Mouse (Mus musculus): Measurements from ENCODE around the gene 9230102O04Rik. TPM values are rescaled to one million over a fixed set of nuclear protein-coding genes. Genes with fewer than 3 reads are reported as not detected.
A peak's percentile ranks its signal among the peaks of the same experiment; 100 is the strongest.

The 9230102O04Rik gene
- polyA plus RNA-seq, 1 experiment from 2014 or later, result not detected

DNA sequence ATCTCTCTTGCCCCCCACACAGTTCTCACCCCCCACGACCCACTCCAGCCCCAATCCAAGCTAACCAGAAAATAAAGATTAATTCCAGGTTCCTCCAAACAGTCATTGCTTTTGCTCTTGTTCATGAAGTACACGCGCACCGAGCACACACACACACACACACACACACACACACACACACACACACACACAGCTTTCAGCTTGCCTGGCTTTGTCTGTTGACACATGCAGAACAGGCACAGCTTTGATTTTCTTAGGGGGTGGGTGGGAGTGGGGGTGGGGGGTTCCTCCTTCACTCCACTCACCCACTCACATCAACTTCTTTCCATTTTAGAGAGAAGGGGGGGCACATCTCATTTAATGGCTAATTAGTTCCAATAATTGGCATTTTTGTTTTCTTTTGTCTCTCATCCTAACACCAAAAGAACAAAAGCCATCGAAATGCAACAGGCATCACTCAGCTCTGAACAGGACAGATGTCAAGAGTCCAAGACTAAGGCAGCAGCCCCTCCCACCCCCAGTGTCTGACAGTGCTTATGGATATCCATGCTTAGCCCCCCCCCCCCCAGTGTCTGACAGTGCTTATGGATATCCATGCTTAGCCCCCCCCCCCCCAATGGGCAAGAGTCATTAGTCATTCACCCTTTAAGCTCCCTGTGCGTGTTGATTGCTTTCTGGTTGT, 4.1 kb upstream of the 9230102O04Rik start:
- H3K36me3 ChIP-seq (ENCODE audit: control insufficient read depth, insufficient read depth), result no peaks in the 10 kb centered on the region
- H3K9ac ChIP-seq (ENCODE audit: low read depth, low read length), result no peak overlapping the region
- WGBS, result 2% methylated on average over 6 of the region's 6 CpGs
- peaks cover 94% of the 10 kb centered on the region for H3K27me3 ChIP-seq (replicated peaks; ENCODE audit: control insufficient read depth, insufficient read depth, low read length)
- H3K4me1 ChIP-seq (replicated peaks; ENCODE audit: control insufficient read depth, insufficient read depth, low read length), result no peaks in the 10 kb centered on the region
- no peak overlapping the region for H3K27ac ChIP-seq (ENCODE audit: low read depth, low read length)
- ATAC-seq, result no peak
- no peak for TF ChIP-seq CTCF (IDR thresholded peaks at IDR 0.05; ENCODE audit: low read depth)
- no peaks in the 10 kb centered on the region for H3K9me3 ChIP-seq (ENCODE audit: control insufficient read depth)
- H3K4me2 ChIP-seq (replicated peaks; ENCODE audit: low read depth), result no peak overlapping the region
- H3K4me3 ChIP-seq (ENCODE audit: low read depth, low read length), result no peak overlapping the region

GRCm38 (mm10) chr2:9892541-9892940, 3.2 kb upstream of the 9230102O04Rik start:
- H3K27ac ChIP-seq (ENCODE audit: low read depth, low read length), result no peak overlapping the region
- H3K36me3 ChIP-seq (ENCODE audit: control insufficient read depth, insufficient read depth), result no peaks in the 10 kb centered on the region
- 6% methylated on average over 7 of the region's 7 CpGs for WGBS
- TF ChIP-seq CTCF (IDR thresholded peaks at IDR 0.05; ENCODE audit: low read depth), result no peak
- H3K4me2 ChIP-seq (replicated peaks; ENCODE audit: low read depth), result no peak overlapping the region
- no peaks in the 10 kb centered on the region for H3K9me3 ChIP-seq (ENCODE audit: control insufficient read depth)
- no peaks in the 10 kb centered on the region for H3K4me1 ChIP-seq (replicated peaks; ENCODE audit: control insufficient read depth, insufficient read depth, low read length)
- H3K27me3 ChIP-seq (replicated peaks; ENCODE audit: control insufficient read depth, insufficient read depth, low read length), result peaks cover 94% of the 10 kb centered on the region
- ATAC-seq, result no peak
- no peak overlapping the region for H3K9ac ChIP-seq (ENCODE audit: low read depth, low read length)
- no peak overlapping the region for H3K4me3 ChIP-seq (ENCODE audit: low read depth, low read length)

DNA sequence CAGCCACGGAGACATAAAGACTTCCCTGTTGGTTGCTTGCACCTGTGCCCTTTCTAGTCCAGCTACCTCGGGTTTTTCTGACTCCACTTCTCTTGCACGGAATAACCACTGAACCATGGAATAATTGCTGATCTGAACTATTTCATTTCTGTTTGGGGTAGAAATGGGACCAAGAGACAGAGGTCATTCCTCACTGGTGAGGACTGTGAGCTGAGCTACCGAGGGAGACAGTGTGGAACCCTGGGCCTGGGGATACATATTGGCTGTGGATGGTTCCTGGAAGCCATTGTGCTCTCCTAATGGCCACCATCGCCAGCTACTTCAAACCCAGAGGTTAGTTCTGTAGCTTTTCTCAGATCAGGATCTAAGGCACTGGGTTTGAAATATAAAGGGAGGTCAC, 1.6 kb upstream of the 9230102O04Rik start:
- ATAC-seq, result no peak
- WGBS, result 6% methylated on average over 5 of the region's 5 CpGs
- H3K4me3 ChIP-seq (ENCODE audit: low read depth, low read length), result no peak overlapping the region
- H3K9me3 ChIP-seq (ENCODE audit: control insufficient read depth), result no peaks in the 10 kb centered on the region
- no peak for TF ChIP-seq CTCF (IDR thresholded peaks at IDR 0.05; ENCODE audit: low read depth)
- H3K4me2 ChIP-seq (replicated peaks; ENCODE audit: low read depth), result no peak overlapping the region
- peaks cover 94% of the 10 kb centered on the region for H3K27me3 ChIP-seq (replicated peaks; ENCODE audit: control insufficient read depth, insufficient read depth, low read length)
- H3K9ac ChIP-seq (ENCODE audit: low read depth, low read length), result no peak overlapping the region
- no peaks in the 10 kb centered on the region for H3K4me1 ChIP-seq (replicated peaks; ENCODE audit: control insufficient read depth, insufficient read depth, low read length)
- H3K27ac ChIP-seq (ENCODE audit: low read depth, low read length), result no peak overlapping the region
- H3K36me3 ChIP-seq (ENCODE audit: control insufficient read depth, insufficient read depth), result no peaks in the 10 kb centered on the region

GRCm38 (mm10) chr2:9890251-9890650, 911 bp upstream of the 9230102O04Rik start:
- H3K36me3 ChIP-seq (ENCODE audit: control insufficient read depth, insufficient read depth), result no peaks in the 10 kb centered on the region
- no peaks in the 10 kb centered on the region for H3K4me1 ChIP-seq (replicated peaks; ENCODE audit: control insufficient read depth, insufficient read depth, low read length)
- H3K27ac ChIP-seq (ENCODE audit: low read depth, low read length), result no peak overlapping the region
- no peak overlapping the region for H3K4me3 ChIP-seq (ENCODE audit: low read depth, low read length)
- no peaks in the 10 kb centered on the region for H3K9me3 ChIP-seq (ENCODE audit: control insufficient read depth)
- no peak for TF ChIP-seq CTCF (IDR thresholded peaks at IDR 0.05; ENCODE audit: low read depth)
- WGBS, result 6% methylated on average over 8 of the region's 8 CpGs
- no peak for ATAC-seq
- no peak overlapping the region for H3K4me2 ChIP-seq (replicated peaks; ENCODE audit: low read depth)
- H3K9ac ChIP-seq (ENCODE audit: low read depth, low read length), result no peak overlapping the region
- H3K27me3 ChIP-seq (replicated peaks; ENCODE audit: control insufficient read depth, insufficient read depth, low read length), result peaks cover 92% of the 10 kb centered on the region

DNA sequence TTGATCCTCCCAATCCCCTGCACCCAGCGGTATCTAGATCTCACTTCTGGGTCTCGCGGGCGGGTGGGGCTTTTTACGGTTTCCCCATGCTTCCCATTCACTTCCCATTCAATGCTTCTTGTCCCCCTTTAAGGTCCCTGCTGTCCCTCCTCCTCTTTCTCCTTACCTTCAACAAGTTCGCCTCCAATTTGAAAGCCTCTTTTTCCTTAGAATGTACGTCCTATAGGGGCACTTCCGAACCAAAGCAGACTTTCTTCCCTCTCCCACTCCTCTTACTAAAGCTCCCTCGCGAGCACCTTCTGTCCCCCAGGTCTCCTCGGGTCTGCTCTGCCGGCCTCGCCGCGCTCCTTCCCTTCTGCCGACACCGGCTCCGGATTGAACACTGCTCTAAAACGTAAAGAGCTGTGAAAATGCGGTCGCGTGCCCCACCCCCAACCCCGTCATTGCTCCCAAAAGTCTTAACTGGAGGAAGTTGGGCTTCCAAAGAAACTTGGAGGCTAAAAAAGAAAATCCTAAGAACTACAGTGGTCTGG, 377 bp upstream of the 9230102O04Rik start, which contains the start of gene Gata3:
Gata3 (minus strand) TSS at position 384 of the 533 bp plus-strand sequence.
- H3K27me3 ChIP-seq (replicated peaks; ENCODE audit: control insufficient read depth, insufficient read depth, low read length), result peaks cover 92% of the 10 kb centered on the region
- H3K4me2 ChIP-seq (replicated peaks; ENCODE audit: low read depth), result peak within 1 kb of the TSS; percentile 52
- no peaks in the 10 kb centered on the region for H3K36me3 ChIP-seq (ENCODE audit: control insufficient read depth, insufficient read depth)
- no peak for TF ChIP-seq CTCF (IDR thresholded peaks at IDR 0.05; ENCODE audit: low read depth)
- no peaks in the 10 kb centered on the region for H3K4me1 ChIP-seq (replicated peaks; ENCODE audit: control insufficient read depth, insufficient read depth, low read length)
- H3K9me3 ChIP-seq (ENCODE audit: control insufficient read depth), result no peaks in the 10 kb centered on the region
- 1% methylated on average over 23 of the region's 23 CpGs for WGBS
- no peak within 1 kb of the TSS for H3K9ac ChIP-seq (ENCODE audit: low read depth, low read length)
- peak within 1 kb of the TSS; percentile 21 for H3K4me3 ChIP-seq (ENCODE audit: low read depth, low read length)
- H3K27ac ChIP-seq (ENCODE audit: low read depth, low read length), result no peak within 1 kb of the TSS
- ATAC-seq, result no peak; the same call in 1 of the 2 replicates

GRCm38 (mm10) chr2:9887636-9888035, 1.7 kb downstream of the 9230102O04Rik start:
- H3K4me3 ChIP-seq (ENCODE audit: low read depth, low read length), result no peak overlapping the region
- no peaks in the 10 kb centered on the region for H3K36me3 ChIP-seq (ENCODE audit: control insufficient read depth, insufficient read depth)
- peaks cover 92% of the 10 kb centered on the region for H3K27me3 ChIP-seq (replicated peaks; ENCODE audit: control insufficient read depth, insufficient read depth, low read length)
- H3K9me3 ChIP-seq (ENCODE audit: control insufficient read depth), result no peaks in the 10 kb centered on the region
- H3K4me2 ChIP-seq (replicated peaks; ENCODE audit: low read depth), result no peak overlapping the region
- ATAC-seq, result no peak
- H3K27ac ChIP-seq (ENCODE audit: low read depth, low read length), result no peak overlapping the region
- H3K4me1 ChIP-seq (replicated peaks; ENCODE audit: control insufficient read depth, insufficient read depth, low read length), result no peaks in the 10 kb centered on the region
- TF ChIP-seq CTCF (IDR thresholded peaks at IDR 0.05; ENCODE audit: low read depth), result no peak
- H3K9ac ChIP-seq (ENCODE audit: low read depth, low read length), result no peak overlapping the region
- under 1% methylated on average over 7 of the region's 7 CpGs for WGBS

Measured in intestine, postnatal 0 days (tissue).